Mouse (Mus musculus) Muller cell, postnatal 12 days (primary cell): ENCODE results near the gene Wdr26.
A peak's percentile ranks its signal among the peaks of the same experiment; 100 is the strongest.

ENCODE experiments used
- DNase-seq: peaks from one replicate; pipeline ENCODE4 v3.0.0-alpha.2; 2015; ENCODE audit errors: inconsistent ontology term

Gene Wdr26

GRCm38 (mm10) chr1:181211920-181212633 lies at the start of gene Wdr26:
Gene Wdr26, minus strand, starts transcription at chr1:181212001.
- DNase-seq: peak; percentile 77

GRCm38 (mm10) chr1:181260949-181261696 lies 49.3 kb upstream of the Wdr26 start:
- DNase-seq: no peak

GRCm38 (mm10) chr1:181260422-181260821 lies 48.6 kb upstream of the Wdr26 start:
- no peak for DNase-seq

- peak; percentile 39 for DNase-seq
Measured at GRCm38 (mm10) chr1:181259626-181260410, 48.0 kb upstream of the Wdr26 start.

- no peak for DNase-seq
Measured at GRCm38 (mm10) chr1:181259056-181259455, 47.3 kb upstream of the Wdr26 start.

- DNase-seq: no peak
Measured at GRCm38 (mm10) chr1:181258616-181259015, 46.8 kb upstream of the Wdr26 start.

- DNase-seq: no peak
Measured at GRCm38 (mm10) chr1:181257585-181258555, 46.1 kb upstream of the Wdr26 start.

GRCm38 (mm10) chr1:181256689-181257584 lies 45.1 kb upstream of the Wdr26 start:
- peak; percentile 85 for DNase-seq

GRCm38 (mm10) chr1:181255891-181256688 lies 44.3 kb upstream of the Wdr26 start:
- peak; percentile 79 for DNase-seq

- DNase-seq: no peak
Measured at GRCm38 (mm10) chr1:181255450-181255849, 43.6 kb upstream of the Wdr26 start.

GRCm38 (mm10) chr1:181251624-181252023 lies 39.8 kb upstream of the Wdr26 start:
- no peak for DNase-seq

GRCm38 (mm10) chr1:181250961-181251360 lies 39.2 kb upstream of the Wdr26 start:
- no peak for DNase-seq

- DNase-seq: no peak
Measured at GRCm38 (mm10) chr1:181249537-181249936, 37.7 kb upstream of the Wdr26 start.

- DNase-seq: peak; percentile 57
Measured at GRCm38 (mm10) chr1:181247175-181247574, 35.4 kb upstream of the Wdr26 start.

- no peak for DNase-seq
Measured at GRCm38 (mm10) chr1:181246487-181247138, 34.8 kb upstream of the Wdr26 start.

GRCm38 (mm10) chr1:181245554-181246486 lies 34.0 kb upstream of the Wdr26 start:
- DNase-seq: no peak

- no peak for DNase-seq
Measured at GRCm38 (mm10) chr1:181245067-181245466, 33.3 kb upstream of the Wdr26 start.

GRCm38 (mm10) chr1:181241185-181241584 lies 29.4 kb upstream of the Wdr26 start:
- no peak for DNase-seq
